Mouse (Mus musculus) stomach, postnatal 0 days (tissue): ENCODE data around the gene Frmpd4.

Experiments used
- CTCF ChIP-seq: IDR thresholded peaks from 2 replicates; pipeline ENCODE4 v1.5.1; 2016; ENCODE audit warnings: antibody characterized with exemption, low read depth, mild to moderate bottlenecking, moderate library complexity
- EP300 ChIP-seq: optimal IDR thresholded peaks from 2 replicates; pipeline ENCODE3; 2016; ENCODE audit warnings: antibody characterized with exemption

GRCm38 (mm10) chrX:168571808-168572207 is 5.2 kb downstream of the Frmpd4 start:
- TF ChIP-seq CTCF (no peak), EP300 (no peak)
